Mouse (Mus musculus): Measurements from ENCODE around the gene Nos3.
A peak's percentile ranks its signal among the peaks of the same experiment; 100 is the strongest.
"Not testable (repeated sequence)": the region's sequence is repeated elsewhere in the genome, so short reads cannot be mapped to it uniquely, and the experiment has no call there.

Nos3 gene

DNA sequence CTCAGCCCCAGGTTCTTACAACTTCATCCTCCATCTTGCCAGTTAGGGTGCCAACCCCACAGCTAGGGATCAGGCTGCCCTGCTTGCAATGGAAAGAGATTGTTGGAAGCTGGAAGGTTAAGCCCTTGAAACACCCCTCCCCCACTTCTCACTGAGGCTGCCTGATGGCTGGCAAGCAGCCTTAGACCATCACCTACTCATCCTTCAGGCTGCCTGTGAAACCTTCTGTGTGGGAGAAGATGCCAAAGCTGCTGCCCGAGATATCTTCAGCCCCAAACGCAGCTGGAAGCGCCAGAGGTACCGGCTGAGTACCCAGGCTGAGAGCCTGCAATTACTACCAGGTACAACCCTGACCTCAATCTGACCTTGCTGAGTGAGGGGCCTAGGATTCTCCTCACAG, 14.9 kb downstream of the Nos3 start:
- no peak for DNase-seq

DNA sequence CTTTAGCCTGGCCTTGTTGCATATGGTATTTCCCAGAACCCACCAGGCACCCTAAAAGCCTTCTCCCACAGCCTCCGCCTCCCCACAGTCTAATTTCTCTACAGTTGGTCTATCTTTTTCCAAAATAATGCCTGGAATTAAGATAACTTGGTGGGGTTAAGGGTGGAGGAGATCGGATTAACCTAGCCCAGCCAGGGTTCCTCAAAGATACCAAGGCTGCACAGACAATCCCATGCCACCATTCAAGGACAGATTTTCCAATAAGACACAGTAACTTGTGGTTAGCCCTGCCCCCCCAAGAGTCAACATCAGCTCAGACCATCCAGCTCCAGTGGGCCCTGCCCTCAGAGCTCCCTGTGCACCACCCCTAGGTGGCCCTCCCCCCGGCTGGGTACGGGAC, 15.9 kb downstream of the Nos3 start:
- DNase-seq, result no peak

DNA sequence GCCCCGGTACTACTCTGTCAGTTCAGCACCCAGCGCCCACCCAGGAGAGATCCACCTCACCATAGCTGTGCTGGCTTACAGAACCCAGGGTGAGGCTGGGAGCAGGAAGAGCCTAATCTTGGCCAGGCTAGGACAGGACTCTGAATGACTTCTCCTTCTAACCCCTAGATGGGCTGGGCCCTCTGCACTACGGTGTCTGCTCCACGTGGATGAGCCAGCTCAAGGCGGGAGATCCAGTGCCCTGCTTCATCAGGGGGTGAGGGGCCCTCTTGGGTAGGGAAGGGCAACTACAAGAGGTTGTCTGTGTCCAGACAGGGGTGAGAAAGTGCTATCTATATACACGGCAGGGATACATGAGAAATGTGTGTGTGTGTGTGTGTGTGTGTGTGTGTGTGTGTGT, 16.9 kb downstream of the Nos3 start:
- DNase-seq, result no peak

DNA sequence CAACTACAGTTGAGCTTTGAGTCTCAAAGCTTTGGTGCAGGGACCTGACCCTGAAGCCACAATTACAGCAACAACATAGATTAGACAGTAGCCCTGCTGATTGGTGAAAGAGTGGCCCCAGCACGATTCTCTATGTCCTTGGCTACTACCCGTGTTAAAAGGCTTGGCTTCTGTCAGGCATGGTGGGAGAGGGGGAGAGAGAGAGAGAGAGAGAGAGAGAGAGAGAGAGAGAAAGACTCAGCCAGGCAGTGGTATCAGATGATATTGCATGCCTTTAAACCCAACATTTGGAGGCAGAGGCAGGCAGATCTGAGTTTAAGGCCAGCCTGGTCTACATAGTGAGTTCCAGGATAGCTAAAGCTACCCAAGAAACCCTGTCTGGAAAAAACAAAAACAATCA, 17.4 kb downstream of the Nos3 start:
- no peak for DNase-seq

DNA sequence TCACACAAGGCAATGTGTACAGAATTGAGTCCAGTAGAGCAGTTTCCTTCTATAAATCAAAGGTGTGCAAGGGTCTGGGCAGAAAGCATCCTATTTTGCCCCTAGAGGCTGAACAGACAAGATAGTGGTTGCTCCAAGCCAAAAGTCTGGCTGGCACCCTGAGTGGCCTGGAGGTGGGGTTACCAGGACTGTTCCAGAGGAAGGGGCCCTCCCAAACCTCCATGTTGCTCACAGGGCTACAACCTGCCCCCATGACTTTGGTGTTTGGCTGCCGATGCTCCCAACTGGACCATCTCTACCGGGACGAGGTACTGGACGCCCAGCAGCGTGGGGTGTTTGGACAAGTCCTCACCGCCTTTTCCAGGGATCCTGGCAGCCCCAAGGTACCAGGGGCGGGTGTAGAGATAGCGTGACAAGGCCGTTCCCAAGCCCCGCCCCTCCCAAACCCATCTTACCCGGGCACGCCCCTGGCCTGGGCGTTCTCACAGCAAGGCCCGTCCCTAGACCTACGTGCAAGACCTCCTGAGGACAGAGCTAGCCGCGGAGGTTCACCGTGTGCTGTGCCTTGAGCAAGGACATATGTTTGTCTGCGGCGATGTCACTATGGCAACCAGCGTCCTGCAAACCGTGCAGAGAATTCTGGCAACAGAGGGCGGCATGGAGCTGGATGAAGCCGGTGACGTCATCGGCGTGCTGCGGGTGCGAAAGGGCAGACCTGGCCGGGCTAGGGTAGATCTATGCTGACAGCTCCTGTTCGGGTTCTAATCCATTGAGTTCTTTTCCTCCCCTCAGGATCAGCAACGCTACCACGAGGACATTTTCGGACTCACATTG, 18.6 kb downstream of the Nos3 start:
- DNase-seq, result peak; percentile 98

DNA sequence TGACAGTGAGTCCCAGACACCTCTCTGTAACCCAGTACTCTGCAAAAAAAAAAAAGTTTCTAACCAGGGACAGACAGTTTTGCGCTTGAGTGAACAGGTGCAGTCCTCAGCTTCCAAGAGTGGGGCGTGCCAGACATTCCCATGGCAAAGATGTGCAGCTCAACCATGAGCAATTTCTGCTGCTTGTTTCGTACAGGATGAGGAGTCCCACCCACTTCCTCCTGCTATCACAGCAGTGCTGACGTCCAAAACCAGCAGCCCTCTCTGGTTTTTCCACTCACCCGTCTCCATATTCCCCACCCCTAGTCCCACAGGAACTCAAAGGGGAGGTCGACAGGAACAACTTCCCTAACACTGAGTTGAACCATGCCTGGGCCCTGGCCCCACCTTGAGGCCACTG, 19.8 kb downstream of the Nos3 start:
- no peak for DNase-seq

DNA sequence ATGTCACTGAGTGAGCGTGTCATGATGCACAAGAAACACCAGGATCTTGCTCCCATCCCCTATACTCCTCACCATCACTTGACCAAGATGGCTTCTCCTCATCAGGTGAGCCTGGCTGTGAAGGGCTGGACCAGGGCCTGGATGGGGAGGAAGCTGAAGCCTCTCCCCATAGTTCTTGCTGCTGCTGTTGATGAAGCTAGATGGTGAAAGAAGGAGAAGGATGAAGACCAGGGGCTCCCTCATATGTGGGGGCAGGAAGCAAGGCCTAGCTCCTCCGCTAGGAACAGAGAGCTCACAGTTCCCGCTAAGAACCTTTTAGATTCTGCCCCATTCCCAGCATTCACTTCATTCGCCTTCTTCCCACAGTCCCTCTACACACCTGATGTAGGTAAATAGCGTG, 20.8 kb downstream of the Nos3 start:
- no peak for DNase-seq

DNA sequence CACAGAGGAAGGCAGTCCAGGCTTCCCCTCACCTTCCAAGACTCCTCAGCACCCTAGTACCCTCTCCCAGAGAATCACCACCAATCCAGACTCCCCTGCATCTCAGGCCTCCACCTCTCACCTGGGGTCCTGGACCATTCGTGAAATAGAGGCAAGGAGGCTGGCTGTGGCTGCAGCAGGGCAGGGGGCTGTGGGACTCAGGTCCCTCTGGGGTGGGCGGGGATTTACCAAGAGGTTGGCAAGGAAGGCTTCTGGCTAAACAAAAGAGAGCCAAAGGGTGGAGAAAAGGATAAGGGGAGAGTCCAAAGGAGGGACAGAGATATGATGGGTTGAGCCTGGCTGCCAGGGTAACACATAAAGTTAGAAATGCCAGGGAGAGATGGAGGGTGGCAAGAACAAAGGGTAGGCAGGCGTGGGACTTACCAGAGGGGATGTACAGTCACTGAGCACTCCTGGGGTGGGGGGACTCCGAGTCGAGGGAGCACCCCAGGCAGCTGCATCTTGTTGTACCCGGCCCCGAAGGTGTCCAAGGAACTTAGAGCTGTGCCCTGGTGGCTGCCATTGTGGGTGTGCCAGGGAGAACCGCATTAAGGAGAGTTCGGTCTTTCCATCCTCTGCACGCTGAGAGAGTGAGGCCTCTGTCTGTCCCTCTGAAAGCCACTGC, 21.4 kb downstream of the Nos3 start:
- DNase-seq, result no peak

DNA sequence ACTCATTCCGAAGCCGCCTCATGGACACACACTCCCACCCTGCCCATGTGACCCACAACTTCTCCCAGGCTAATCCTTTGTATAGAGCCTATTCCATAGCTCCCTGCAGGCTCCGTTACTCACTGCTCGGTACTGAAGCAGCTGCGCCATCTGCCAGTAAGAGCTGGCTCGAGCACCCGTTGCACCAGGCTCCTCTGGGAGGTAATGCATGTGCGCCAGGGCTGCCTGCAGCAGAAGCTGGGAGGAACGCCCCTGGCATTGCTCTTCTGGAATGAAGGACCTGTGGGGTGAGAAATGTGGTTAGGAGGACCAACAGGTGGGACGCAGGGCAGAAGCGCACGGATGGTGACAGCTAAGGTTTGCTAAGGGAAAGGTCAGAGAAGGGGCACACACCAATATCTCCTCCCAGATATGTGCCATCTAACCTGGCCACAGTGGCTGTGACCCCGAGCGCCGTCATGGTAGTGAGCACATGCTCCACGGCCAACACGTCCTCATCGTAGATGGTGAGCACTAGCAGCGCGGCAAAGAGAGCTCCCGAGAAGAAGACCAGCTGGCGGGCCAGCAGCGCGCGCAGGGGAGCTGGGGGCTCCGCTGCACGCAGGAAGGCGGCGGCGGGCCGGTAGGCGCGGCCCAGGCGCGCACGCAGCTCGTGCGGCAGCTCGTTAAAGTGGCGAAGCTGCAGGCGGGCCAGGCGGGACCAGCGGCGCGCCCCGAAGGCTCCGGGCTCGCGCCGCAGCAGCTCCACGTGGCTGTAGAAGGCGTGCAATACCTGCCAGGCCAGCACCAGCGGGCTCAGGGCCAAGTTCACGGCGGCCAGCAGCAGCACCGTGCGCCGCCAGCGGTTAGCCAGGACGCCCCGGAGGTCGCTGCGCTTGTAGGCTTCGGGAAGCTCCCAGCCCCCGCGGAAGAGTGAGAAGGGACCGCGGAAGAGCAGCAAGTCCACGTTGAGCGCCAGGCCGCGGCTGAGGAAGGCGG, 22.9 kb downstream of the Nos3 start:
- DNase-seq, result peak; percentile 41

DNA sequence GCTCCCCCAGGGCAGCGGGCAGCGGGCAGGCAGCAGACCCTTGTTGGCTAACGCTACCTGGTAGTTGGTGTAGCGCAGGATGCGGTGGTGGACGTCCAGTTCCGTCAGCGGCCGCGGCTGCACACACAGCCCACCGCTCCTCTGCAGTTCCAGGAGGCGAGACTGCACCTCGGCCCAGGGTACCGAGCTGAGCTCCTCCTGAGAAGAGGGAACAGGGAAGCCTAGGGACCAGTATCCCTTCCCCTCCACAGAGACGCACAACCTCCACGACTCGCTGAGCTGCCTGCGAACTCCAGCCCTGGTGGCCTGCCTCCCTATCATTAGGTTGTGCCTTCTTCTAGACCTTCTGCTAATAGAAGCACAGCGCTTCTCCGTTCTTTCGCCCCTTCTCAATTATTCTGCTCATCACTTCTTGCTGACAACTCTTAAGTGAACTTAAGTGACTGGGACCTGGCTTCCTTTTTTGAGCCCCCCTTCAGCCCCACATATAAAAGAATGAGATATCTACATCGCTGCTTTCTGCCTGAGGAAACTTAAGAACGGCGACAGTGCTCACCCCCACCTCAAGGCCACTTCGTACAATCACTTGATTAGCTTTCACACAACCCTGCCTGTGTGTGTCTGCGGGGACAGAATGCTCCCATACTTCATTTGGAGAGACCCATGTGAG, 23.8 kb downstream of the Nos3 start:
- DNase-seq, result no peak

DNA sequence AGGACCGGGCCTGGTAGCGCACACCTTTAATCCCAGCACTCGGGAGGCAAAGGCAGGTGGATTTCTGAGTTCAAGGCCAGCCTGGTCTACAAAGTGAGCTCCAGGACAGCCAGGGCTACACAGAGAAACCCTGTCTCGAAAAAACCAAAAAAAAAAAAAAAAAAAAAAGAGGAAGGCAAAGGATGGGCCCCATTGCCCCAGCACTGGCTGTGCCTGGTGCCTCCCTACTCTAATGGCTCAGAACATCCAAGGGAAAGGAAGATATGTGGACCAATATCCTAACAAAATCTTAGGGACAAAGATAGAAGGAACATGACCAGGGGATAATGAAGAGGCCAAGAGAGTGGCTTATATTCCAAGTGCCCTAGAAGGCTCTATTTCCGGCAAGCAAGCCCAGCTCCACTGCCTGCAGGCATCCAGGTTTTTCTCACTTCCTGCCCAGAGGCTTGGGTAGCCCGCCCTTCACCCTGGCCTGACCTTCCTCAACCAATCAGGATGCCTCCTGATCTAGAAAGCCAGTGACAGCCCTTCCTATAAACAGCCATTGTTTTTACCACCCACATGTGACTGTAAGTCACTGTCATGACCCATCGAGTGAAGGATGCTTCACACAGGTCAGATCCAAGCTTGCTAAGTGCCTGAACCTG, 24.5 kb downstream of the Nos3 start:
- no peak for DNase-seq

DNA sequence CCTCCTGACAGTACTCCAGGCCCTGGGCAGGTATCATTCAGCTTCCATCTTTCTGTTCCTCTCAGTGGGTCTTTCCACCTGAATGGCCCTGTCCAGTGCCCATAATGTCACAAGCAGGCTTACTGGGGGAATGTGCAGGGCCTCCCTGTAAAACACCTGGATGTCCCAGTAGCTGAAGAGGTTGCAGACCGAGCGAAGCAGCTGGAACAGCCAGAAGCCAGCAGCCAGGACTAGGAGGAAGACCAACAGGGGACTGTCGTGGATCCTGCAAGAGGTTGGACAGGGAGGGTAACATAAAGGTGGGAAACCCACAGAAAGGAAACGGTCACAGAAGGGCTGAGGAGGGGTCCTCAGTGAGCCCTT, 25.0 kb downstream of the Nos3 start:
- DNase-seq, result no peak

DNA sequence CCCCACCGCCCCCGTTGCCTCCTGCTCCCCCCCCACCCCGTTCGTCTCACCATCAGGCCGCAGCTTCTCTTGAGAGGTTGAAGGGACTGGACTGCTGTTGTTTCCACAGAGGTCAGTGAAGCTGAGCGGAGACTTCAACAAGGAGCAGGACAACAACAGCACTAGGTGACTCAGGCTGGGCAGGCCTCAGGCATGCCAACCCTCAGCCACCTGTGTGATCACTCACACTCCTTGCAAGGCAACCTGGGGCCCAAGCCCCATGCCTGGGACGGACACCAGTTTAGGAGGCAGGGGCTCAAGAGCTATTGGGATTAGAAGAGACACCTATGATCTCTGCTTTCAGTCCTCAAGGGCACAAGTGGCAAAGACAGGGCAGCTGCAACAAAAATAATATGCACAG, 27.3 kb downstream of the Nos3 start, which contains the start of gene Atg9b:
TSS of gene Atg9b (minus strand) at position 280 of the 400 bp plus-strand sequence.
- DNase-seq, result no peak

DNA sequence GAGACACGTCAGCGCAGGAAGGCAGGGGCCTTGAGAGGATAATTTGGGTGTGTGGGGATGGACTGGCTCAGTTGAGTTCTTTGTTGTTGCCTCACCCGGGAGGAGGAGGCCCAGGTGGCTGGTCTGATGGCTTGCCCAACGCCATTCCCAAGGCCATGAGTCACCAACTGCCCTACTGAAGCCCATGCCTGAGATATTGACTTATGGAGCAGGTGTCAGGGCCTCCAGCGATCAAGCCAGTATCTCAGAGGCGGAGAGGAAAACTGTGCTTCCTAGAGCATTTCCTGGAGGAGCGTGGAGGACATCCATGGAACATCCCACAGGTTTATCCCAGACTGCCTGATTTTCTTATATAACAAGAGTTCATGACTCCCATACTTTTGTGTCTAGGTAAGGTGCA, 28.1 kb downstream of the Nos3 start:
- no peak for DNase-seq

DNA sequence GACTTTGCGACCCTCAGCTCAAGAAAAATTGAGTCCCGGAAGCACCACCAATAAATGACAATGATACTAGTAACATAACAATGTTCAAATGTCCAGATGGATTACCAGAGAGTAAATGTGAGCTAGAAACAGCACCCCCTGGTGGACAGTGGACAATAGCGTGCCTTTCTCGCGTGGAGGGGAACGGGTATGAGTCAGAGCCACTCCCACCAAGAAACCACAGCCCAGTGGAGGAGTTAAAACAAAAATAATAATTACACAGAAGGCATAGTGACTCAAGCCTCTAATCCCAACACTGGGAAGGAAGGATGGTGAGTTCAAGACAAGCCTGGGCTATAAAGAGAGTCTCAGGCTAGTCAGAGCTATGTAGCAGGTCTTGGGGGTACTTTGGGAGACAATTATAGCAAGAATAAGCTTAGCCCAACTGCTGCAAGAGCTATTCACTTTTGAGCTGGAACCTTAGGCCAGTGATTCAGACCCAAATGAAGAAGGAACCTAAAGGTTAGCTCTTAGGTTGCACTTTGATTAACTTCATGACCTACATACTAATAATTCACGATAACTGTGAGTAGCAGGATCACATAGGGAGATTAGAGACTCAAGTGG, 28.9 kb downstream of the Nos3 start, which contains the start of gene Abcb8:
TSS of gene Abcb8 (plus strand) at position 272 of the 606 bp plus-strand sequence.
- peak; percentile 81 for DNase-seq

DNA sequence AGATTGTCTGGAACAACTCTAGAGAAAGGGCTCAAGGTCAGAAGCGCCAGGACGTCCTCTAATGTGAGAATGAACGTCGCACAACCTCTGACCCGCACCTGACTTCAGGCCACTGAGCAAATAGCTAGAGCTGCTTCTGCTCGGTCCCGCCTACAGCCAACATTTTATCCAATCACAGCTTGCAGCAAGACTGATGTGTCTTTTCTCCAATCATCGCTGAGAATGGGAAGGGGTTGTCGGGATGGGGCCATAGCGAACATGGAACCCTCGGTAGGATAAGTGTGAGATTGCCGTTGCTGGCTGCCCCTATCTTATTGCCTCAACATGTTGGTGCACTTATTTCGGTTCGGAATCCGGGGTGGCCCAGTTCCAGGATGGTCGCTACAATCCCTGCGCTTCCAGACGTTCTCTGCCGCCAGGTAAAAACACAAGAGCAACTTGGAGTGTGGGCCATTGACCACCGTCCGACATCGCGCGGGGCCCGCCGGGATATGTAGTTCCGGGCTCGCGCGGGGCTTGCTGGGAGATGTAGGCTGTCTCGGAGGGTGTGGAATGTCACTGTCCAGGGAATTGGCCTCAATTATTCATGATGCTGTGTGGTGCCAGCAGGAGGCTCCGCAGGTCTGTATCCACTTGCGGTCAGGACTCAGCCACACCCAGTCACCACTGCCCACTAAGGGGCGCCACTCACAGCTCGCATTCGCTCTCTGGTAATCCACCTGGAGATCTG, 29.7 kb downstream of the Nos3 start:
- peak; percentile 96 for DNase-seq

DNA sequence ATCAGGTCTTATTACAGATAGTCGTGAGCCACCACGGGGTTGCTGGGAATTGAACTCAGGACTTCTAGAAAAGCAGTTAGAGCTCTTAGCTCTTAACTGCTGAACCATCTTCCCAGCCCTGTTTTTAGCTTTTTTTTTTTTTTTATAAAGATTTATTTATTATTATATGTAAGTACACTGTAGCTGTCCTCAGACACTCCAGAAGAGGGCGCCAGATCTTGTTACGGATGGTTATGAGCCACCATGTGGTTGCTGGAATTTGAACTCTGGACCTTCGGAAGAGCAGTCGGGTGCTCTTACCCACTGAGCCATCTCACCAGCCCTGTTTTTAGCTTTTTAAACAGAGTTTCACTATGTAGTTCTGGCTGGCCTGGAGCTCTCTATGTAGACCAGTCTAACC, 31.6 kb downstream of the Nos3 start:
- not testable (repeated sequence) for DNase-seq

DNA sequence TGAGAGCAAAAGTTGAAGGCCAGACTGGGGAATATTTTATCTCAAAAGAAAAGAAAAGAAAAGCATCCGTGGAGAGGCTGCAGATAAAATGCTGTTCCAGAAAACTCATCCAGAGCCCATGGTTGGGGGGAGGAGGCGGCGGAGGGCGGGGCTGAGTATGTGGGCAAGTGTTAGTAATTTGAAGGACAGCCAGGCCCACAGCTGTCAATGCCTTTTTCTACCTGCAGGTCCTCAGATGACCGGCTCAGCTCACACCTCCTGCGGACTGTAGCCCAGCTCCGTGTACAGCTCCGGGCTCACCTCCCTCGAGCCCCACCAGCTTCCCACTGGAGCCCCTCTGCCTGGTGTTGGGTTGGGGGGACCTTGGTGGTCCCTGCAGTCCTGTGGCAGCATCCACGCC, 35.1 kb downstream of the Nos3 start:
- DNase-seq, result no peak

DNA sequence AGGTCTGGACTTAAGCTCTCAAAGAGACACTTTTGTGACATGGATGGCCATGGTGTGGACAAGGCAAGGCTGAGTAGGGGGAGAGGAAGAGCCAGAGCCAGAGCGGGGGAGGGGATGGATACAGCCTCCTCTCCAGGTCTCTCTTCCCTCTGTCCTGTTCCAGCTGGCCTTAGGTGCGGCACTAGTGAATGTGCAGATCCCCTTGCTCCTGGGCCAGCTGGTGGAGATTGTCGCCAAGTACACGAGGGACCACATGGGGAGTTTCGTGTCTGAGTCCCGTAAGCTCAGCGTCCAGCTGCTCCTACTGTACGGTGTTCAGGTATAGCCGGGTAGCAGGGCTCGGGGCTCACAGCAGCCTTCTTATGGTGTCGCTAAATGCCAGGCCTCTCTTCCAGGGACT, 35.8 kb downstream of the Nos3 start:
- no peak for DNase-seq

DNA sequence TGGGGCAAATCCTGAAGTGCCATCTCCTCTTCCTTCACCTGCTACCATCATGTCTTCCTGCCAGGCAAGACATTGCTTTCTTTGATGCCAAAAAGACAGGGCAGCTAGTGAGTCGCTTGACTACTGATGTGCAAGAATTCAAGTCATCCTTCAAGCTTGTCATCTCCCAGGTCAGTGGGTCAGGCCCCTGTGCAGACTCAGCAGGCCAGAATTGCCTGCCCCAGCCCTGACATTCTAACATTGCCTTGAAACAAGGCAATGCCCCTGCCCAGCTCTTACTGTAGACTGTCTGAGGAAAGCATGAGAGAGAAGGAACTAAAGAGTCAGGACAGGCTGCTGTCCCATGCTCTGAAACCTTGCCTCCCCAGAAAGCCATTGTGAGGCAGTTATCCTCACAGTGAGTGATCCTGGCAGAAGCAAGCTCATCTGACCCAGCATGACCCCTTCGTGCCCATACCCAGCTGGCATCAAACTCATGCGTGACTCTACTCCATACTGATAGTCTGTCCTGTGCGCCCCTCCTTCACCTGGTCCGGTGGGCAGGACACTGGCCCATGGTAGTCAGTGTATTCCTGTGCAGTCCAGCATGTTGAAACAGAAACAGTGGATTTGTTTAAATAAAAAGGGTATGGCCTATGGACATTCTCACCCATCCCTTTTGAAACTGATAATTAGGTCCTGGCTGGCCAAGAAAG, 36.4 kb downstream of the Nos3 start:
- DNase-seq, result no peak

Measured in cerebellum, adult 8-10 months (tissue).